Mouse (Mus musculus) ES-E14 (cell line): Measurements from ENCODE around the gene Tha1.

Experiments
- CHD2 ChIP-seq: IDR thresholded peaks from 2 replicates; pipeline ENCODE4 v1.6.1; 2014; ENCODE audit warnings: mild to moderate bottlenecking, low read depth, low read length, inconsistent platforms
- HCFC1 ChIP-seq: IDR thresholded peaks from 2 replicates; pipeline ENCODE4 v1.6.1; 2012; ENCODE audit warnings: low read length, inconsistent platforms, borderline replicate concordance; ENCODE audit not compliant: insufficient read depth

- no peak for TF ChIP-seq CHD2
- no peak; the same call in 1 of the 2 replicates for TF ChIP-seq HCFC1
These were observed 47.8 kb downstream of the Tha1 start, which contains the start of the genes Afmid and Tk1 for GRCm38 (mm10) chr11:117825333-117826101.
